Mouse (Mus musculus) brain, adult 2 months (tissue): Measurements from ENCODE around the gene Ntsr2.

ENCODE experiments used
- DNase-seq: peaks from one replicate; pipeline ENCODE4 v3.0.0; 2011; ENCODE audit warnings: low read depth, low spot score

Ntsr2 gene

GRCm38 (mm10) chr12:16653332-16654093 lies at the start of gene Ntsr2:
Gene Ntsr2, plus strand, starts transcription at chr12:16653382.
- peak; percentile 65 for DNase-seq

- DNase-seq = peak; percentile 76
Measured at GRCm38 (mm10) chr12:16605624-16606023, 47.6 kb upstream of the Ntsr2 start.

- no peak for DNase-seq
Measured at GRCm38 (mm10) chr12:16610936-16611335, 42.2 kb upstream of the Ntsr2 start, which contains the start of gene Lpin1. Gene Lpin1, minus strand, starts transcription at chr12:16610966.

- DNase-seq = no peak
Measured at GRCm38 (mm10) chr12:16614556-16614955, 38.6 kb upstream of the Ntsr2 start.

- DNase-seq = peak; percentile 61
Measured at GRCm38 (mm10) chr12:16615738-16616137, 37.4 kb upstream of the Ntsr2 start.

GRCm38 (mm10) chr12:16618512-16619274 lies 34.5 kb upstream of the Ntsr2 start:
- DNase-seq = peak; percentile 82

- DNase-seq = peak; percentile 20
Measured at GRCm38 (mm10) chr12:16619453-16619852, 33.7 kb upstream of the Ntsr2 start.

- DNase-seq = no peak
Measured at GRCm38 (mm10) chr12:16620230-16620629, 33.0 kb upstream of the Ntsr2 start.

GRCm38 (mm10) chr12:16630152-16630865 lies 22.9 kb upstream of the Ntsr2 start:
- DNase-seq = no peak

- no peak for DNase-seq
Measured at GRCm38 (mm10) chr12:16630866-16631185, 22.4 kb upstream of the Ntsr2 start.

- DNase-seq = no peak
Measured at GRCm38 (mm10) chr12:16631423-16631822, 21.8 kb upstream of the Ntsr2 start.

GRCm38 (mm10) chr12:16633235-16633634 lies 19.9 kb upstream of the Ntsr2 start:
- no peak for DNase-seq

- peak; percentile 54 for DNase-seq
Measured at GRCm38 (mm10) chr12:16634075-16634813, 18.9 kb upstream of the Ntsr2 start.

- peak; percentile 52 for DNase-seq
Measured at GRCm38 (mm10) chr12:16635816-16636215, 17.4 kb upstream of the Ntsr2 start.

- no peak for DNase-seq
Measured at GRCm38 (mm10) chr12:16639078-16639771, 14.0 kb upstream of the Ntsr2 start.

GRCm38 (mm10) chr12:16640075-16640474 lies 13.1 kb upstream of the Ntsr2 start:
- no peak for DNase-seq

- DNase-seq = no peak
Measured at GRCm38 (mm10) chr12:16642000-16642399, 11.2 kb upstream of the Ntsr2 start.

- peak; percentile 56 for DNase-seq
Measured at GRCm38 (mm10) chr12:16643508-16644345, 9.5 kb upstream of the Ntsr2 start.

- no peak for DNase-seq
Measured at GRCm38 (mm10) chr12:16644698-16645097, 8.5 kb upstream of the Ntsr2 start.

- no peak for DNase-seq
Measured at GRCm38 (mm10) chr12:16646780-16647409, 6.3 kb upstream of the Ntsr2 start.
